Mouse (Mus musculus) CH12.LX (cell line): ENCODE measurements at regions not wholly inside any gene's neighbourhood (a gene's known extent, or its start where the extent isn't known, plus 50 kb on each side); places are given as distances from the start of the nearest gene placed in this dataset.

Experiments
- DNase-seq: peaks from one replicate; pipeline ENCODE4 v3.0.0-alpha.2; 2013; ENCODE audit errors: extremely low read depth
- H3K27ac ChIP-seq: 2 replicates; pipeline ENCODE4 v1.5.1; 2012; ENCODE audit warnings: low read depth, mild to moderate bottlenecking, control low read depth, moderate library complexity; ENCODE audit not compliant: insufficient read depth
- H3K27me3 ChIP-seq: replicated peaks from 2 replicates; pipeline ENCODE3; 2012; ENCODE audit warnings: inconsistent platforms
- H3K36me3 ChIP-seq, 2 experiments: replicated peaks in 1 of 2; 2 replicates each; pipeline versions ENCODE3 to v1.6.1; 2012; ENCODE audit warnings: inconsistent platforms in 1 of 2, low read length in 1 of 2, mild to moderate bottlenecking in 1 of 2, mixed read lengths in 1 of 2, moderate library complexity in 1 of 2; ENCODE audit not compliant: control insufficient read depth in 1 of 2, insufficient read depth in 1 of 2
- H3K4me1 ChIP-seq, 2 experiments: 2 replicates each; pipeline ENCODE4 v1.6.1; 2012; ENCODE audit warnings: inconsistent platforms in 1 of 2, moderate library complexity in 1 of 2; ENCODE audit not compliant: insufficient read depth in 2 of 2, control insufficient read depth in 1 of 2
- H3K4me2 ChIP-seq: 2 replicates; pipeline ENCODE4 v1.6.1; 2012; ENCODE audit warnings: low read depth, mild to moderate bottlenecking, control low read depth; ENCODE audit not compliant: poor library complexity, insufficient read depth, severe bottlenecking
- H3K4me3 ChIP-seq, 3 experiments: fragments of 150-350 bp in 1 of 3; sonication (generic) in 1 of 3; replicated peaks in 1 of 3; 2 replicates each; pipeline versions ENCODE3 to v1.5.1; 2011 to 2012; ENCODE audit warnings: low read depth in 2 of 3, low read length in 2 of 3, mild to moderate bottlenecking in 2 of 3, moderate library complexity in 2 of 3, control low read depth in 1 of 3, improper control_type of control experiment in 1 of 3, inconsistent platforms in 1 of 3, mixed read lengths in 1 of 3; ENCODE audit not compliant: poor library complexity in 1 of 3
- H3K79me2 ChIP-seq: replicated peaks from 2 replicates; pipeline ENCODE4 v1.6.1; 2012; ENCODE audit warnings: mild to moderate bottlenecking, moderate library complexity; ENCODE audit not compliant: control insufficient read depth, poor library complexity, insufficient read depth, severe bottlenecking; ENCODE audit errors: extremely low read depth
- H3K9ac ChIP-seq: 2 replicates; pipeline ENCODE4 v1.6.1; 2012; ENCODE audit warnings: low read depth, mild to moderate bottlenecking, control low read depth, moderate library complexity; ENCODE audit not compliant: insufficient read depth
- H3K9me3 ChIP-seq: replicated peaks from 2 replicates; pipeline ENCODE3; 2012; ENCODE audit warnings: low read length, inconsistent platforms, mixed read lengths
- CHD2 ChIP-seq: IDR thresholded peaks from 2 replicates; pipeline ENCODE4 v1.6.1; 2011; ENCODE audit warnings: low read length, improper control_type of control experiment
- CTCF ChIP-seq, 2 experiments: IDR thresholded peaks in 1 of 2; conservative IDR thresholded peaks in 1 of 2; 2 replicates each; pipeline ENCODE4 v1.5.1; 2011 to 2012; ENCODE audit warnings: low read depth in 2 of 2, low read length in 2 of 2, improper control_type of control experiment in 1 of 2, inconsistent platforms in 1 of 2, mild to moderate bottlenecking in 1 of 2, moderate library complexity in 1 of 2
- E2F4 ChIP-seq: IDR thresholded peaks from 2 replicates; pipeline ENCODE4 v1.6.1; 2011; ENCODE audit warnings: low read depth, low read length, improper control_type of control experiment; ENCODE audit not compliant: insufficient replicate concordance
- ELF1 ChIP-seq: IDR thresholded peaks from 2 replicates; pipeline ENCODE4 v1.6.1; 2014; ENCODE audit warnings: low read depth, mild to moderate bottlenecking, inconsistent platforms, low read length, improper control_type of control experiment
- EP300 ChIP-seq: IDR thresholded peaks from 2 replicates; pipeline ENCODE4 v1.6.1; 2011; ENCODE audit warnings: low read length, improper control_type of control experiment
- MAFK ChIP-seq: IDR thresholded peaks from 2 replicates; pipeline ENCODE4 v1.6.1; 2011; ENCODE audit warnings: low read length, improper control_type of control experiment; ENCODE audit not compliant: insufficient replicate concordance
- MAX ChIP-seq: IDR thresholded peaks from 2 replicates; pipeline ENCODE4 v1.6.1; 2011; ENCODE audit warnings: low read length, improper control_type of control experiment
- MAZ ChIP-seq: IDR thresholded peaks from 2 replicates; pipeline ENCODE4 v1.6.1; 2012; ENCODE audit warnings: low read depth, mild to moderate bottlenecking, inconsistent platforms, low read length, improper control_type of control experiment, moderate library complexity
- MXI1 ChIP-seq: IDR thresholded peaks from 2 replicates; pipeline ENCODE4 v1.6.1; 2011; ENCODE audit warnings: mild to moderate bottlenecking, low read depth, low read length, improper control_type of control experiment
- NRF1 ChIP-seq: IDR thresholded peaks from 2 replicates; pipeline ENCODE4 v1.6.1; 2014; ENCODE audit warnings: low read depth, mild to moderate bottlenecking, inconsistent platforms, low read length, improper control_type of control experiment, moderate library complexity
- RCOR1 ChIP-seq: conservative IDR thresholded peaks from 2 replicates; pipeline ENCODE4 v1.6.1; 2012; ENCODE audit warnings: low read depth, mild to moderate bottlenecking, inconsistent platforms, low read length, improper control_type of control experiment
- TCF12 ChIP-seq: IDR thresholded peaks from 2 replicates; pipeline ENCODE4 v1.6.1; 2014; ENCODE audit warnings: low read depth, mild to moderate bottlenecking, inconsistent platforms, low read length, improper control_type of control experiment
- UBTF ChIP-seq: IDR thresholded peaks from 2 replicates; pipeline ENCODE4 v1.6.1; 2012; ENCODE audit warnings: low read depth, mild to moderate bottlenecking, inconsistent platforms, low read length, improper control_type of control experiment, moderate library complexity
- ZKSCAN1 ChIP-seq: IDR thresholded peaks from 2 replicates; pipeline ENCODE4 v1.6.1; 2012; ENCODE audit warnings: low read depth, inconsistent platforms, low read length, improper control_type of control experiment, borderline replicate concordance
- ZNF384 ChIP-seq: IDR thresholded peaks from 2 replicates; pipeline ENCODE4 v1.6.1; 2012; ENCODE audit warnings: low read depth, low read length, improper control_type of control experiment, inconsistent platforms
- dilution Hi-C: fragments of 300-500 bp; cut with MboI; formaldehyde crosslinking; loops from 2 replicates; pipeline ENCODE4 v1.14.3; 2020; ENCODE audit warnings: low sequenced_read_pairs; ENCODE audit not compliant: extremely low pct_unique_long_range_greater_than_20kb, extremely low pct_ligation_motif_present
- in situ Hi-C: fragments of 300-500 bp; cut with MboI; formaldehyde crosslinking; loops from 3 replicates; pipeline ENCODE4 v1.14.3; 2019; ENCODE audit warnings: low sequenced_read_pairs, low pct_ligation_motif_present, low pct_unique_long_range_greater_than_20kb, mixed read lengths

- H3K4me1 ChIP-seq, result peaks cover 0 to 2% of the 10 kb centered on the region in 2 experiments; a peak in 1 of 4 replicates
- H3K9ac ChIP-seq, result no peak overlapping the region
- H3K27me3 ChIP-seq, result no peaks in the 10 kb centered on the region
- peak overlapping the region; percentile 39 for H3K4me2 ChIP-seq
- H3K9me3 ChIP-seq, result no peaks in the 10 kb centered on the region
- dilution Hi-C loops (no loop called here), in situ Hi-C loops (no loop called here)
- no peak overlapping the region for H3K4me3 ChIP-seq
- no peak for DNase-seq
- H3K36me3 ChIP-seq, result no peaks in the 10 kb centered on the region
- TF ChIP-seq ELF1 (peak; percentile 50), TCF12 (no peak), MAFK (no peak), NRF1 (peak; percentile 81)
- no peaks in the 10 kb centered on the region for H3K79me2 ChIP-seq
- no peak overlapping the region for H3K27ac ChIP-seq
Measured at GRCm38 (mm10) chr13:107168599-107169149, 146.7 kb upstream of the Kif2a start.

DNA sequence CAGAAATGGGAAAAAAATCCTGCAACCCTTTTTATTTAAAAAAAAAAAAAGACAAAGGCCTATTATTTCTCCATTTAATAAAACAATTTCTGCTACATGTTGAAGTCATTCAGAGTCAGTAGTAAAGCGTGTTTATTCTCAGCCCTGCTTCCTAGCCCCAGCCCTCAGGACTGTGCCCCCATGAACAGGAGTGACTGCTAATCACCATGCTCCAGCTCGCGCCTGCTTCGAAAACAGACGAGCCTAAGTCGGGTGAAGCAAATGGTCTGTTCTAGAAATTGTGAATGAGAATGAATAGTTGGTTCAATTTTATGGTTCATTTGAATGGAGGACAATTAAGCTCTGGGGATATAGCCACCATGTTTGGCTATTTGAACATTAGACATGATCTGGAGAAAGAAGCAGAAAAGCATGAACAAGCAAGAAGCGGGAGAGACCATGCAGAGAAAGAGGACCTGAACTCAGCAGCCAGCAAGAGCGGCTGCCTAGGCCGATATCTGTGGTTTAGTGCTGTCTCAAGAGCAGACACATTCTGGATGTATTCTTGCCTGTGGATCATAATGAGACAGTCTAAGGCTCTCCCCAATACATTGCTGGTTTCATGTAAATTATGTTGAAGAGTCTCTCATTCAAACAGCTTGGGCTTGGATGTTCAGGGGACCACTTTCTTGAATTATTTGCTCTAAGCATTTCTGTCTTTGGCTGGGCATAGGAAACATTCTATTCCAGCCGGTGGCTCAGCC is 146.1 kb upstream of the Kif2a start:
- Histone ChIP-seq H3K27me3 (peaks cover 1% of the 10 kb centered on the region), H3K9me3 (no peaks in the 10 kb centered on the region), H3K36me3 (no peaks in the 10 kb centered on the region), H3K4me3 (no peak overlapping the region), H3K4me2 (peak overlapping the region; percentile 39), H3K79me2 (no peaks in the 10 kb centered on the region), H3K4me1 (peaks cover 0 to 2% of the 10 kb centered on the region in 2 experiments; a peak in 1 of 4 replicates), H3K9ac (no peak overlapping the region), H3K27ac (no peak overlapping the region)
- no peak for DNase-seq
- TF ChIP-seq MXI1 (no peak), CTCF (conservative IDR thresholded peaks at IDR 0.05 in 1 of 2, IDR thresholded peaks at IDR 0.05 in 1 of 2; ENCODE audit: low read depth in 2 of 2, low read length in 2 of 2) (no peak), EP300 (no peak), MAX (no peak), CHD2 (no peak), E2F4 (no peak), ZNF384 (no peak)
- dilution Hi-C loops (no loop called here), in situ Hi-C loops (no loop called here)

GRCm38 (mm10) chr13:107151548-107151947 is 129.6 kb upstream of the Kif2a start:
- H3K4me3 ChIP-seq, result no peak overlapping the region
- no peaks in the 10 kb centered on the region for H3K36me3 ChIP-seq
- dilution Hi-C loops, result no loop called here
- H3K4me1 ChIP-seq, result no peaks in the 10 kb centered on the region
- H3K9me3 ChIP-seq, result no peaks in the 10 kb centered on the region
- TF ChIP-seq ELF1 (no peak), ZKSCAN1 (no peak), CHD2 (no peak), UBTF (no peak), RCOR1 (no peak), MXI1 (no peak), MAZ (no peak)
- H3K4me2 ChIP-seq, result no peak overlapping the region
- H3K9ac ChIP-seq, result no peak overlapping the region
- in situ Hi-C loops, result no loop called here
- no peaks in the 10 kb centered on the region for H3K27me3 ChIP-seq
- no peaks in the 10 kb centered on the region for H3K79me2 ChIP-seq
- DNase-seq, result no peak
- H3K27ac ChIP-seq, result no peak overlapping the region
